Mouse (Mus musculus) ovary, postnatal 36 days (tissue): ENCODE data around the gene Olfr763.
"Not testable (repeated sequence)": the region's sequence is repeated elsewhere in the genome, so short reads cannot be mapped to it uniquely, and the experiment has no call there.

Experiments used
- DNase-seq: peaks from one replicate; pipeline ENCODE4 v3.0.0; 2022; ENCODE audit warnings: low spot score, mixed read lengths

Gene Olfr763

DNA sequence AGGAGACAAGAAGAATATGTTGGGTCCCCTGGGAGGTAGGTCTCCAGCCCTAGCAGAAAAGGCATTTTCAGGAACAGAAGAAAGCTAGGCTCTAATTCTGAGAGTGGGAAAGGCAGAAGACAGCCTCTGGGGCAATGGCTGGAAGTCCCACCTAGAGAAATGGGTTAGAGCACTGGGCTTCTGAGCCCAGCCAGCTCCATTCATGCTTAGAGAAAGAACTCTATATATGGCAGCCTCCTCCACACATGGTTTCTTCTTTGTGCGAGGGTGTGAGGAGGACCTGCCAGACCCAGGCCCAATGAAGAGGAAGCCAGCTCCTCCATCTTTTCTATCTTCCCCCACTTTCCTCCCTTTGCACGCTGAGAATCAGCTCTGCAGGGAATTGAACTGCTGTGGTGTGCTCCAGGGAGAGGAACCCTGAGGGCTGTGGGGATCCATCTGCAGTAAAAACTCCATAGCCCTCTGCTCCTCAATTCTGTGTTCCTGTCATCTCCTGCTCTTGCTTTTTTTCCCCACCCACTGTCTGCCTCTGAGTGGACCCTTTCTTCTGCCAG, at the start of gene Olfr763:
Gene Olfr763 (plus strand): TSS at position 504 of the 554 bp plus-strand sequence.
- no peak for DNase-seq

DNA sequence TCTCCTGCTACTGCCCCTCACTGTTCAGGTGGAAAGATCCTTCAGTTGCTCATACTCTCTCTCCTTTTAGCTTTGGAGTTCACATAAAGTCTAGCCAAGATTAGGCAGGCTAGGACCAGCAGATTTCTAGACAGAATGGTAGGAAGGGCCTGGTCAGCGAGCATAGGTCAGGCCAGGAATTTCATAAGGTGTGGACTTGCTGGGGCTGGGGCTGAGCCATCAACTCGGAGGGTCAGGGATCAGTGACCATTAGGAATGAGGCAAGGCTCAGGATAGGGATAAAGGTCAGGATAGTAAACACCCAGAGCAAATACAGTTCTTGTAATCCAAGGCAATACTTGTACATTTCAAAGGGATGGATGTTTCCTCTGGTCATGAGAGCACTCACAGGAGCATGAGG, 45.6 kb upstream of the Olfr763 start:
- DNase-seq, result no peak

DNA sequence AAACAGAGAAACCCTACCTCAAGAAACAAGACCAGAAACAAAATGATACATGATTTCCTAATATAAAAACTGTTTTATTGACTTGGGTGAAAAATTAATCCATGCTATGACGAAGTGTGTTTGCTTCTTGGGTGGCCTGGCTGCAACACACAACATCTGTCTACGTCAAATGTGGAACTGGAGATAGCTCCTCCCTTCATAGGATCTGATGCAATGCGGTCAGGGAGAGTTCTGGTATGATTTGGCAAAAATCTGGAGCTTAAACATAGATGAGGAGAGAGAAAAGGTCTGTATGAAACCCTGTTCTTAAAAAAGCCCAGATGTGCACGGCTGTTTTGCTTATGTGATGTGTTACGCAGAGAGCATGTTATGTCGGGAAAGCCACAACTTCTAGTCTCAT, 44.7 kb upstream of the Olfr763 start:
- no peak for DNase-seq

DNA sequence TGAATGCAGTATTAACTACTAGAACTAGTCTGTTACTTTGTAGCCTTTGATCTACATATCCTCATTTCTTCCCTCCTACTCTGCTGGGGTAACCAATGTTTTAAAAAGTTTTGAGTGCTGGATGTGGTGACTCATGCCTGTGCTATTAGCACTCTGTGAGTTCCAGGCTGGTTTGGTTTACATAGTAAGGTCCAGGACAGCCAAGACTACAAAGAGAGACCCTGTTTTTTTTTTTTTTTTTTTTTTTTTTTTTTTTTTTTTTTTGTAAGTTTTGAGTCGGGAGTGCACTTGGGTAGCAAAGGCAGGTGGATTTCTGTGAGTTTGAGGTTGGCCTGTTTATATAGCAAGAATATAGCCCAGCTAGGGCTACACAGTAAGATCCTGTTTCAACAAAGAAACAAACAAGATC, 42.2 kb upstream of the Olfr763 start:
- no peak for DNase-seq

DNA sequence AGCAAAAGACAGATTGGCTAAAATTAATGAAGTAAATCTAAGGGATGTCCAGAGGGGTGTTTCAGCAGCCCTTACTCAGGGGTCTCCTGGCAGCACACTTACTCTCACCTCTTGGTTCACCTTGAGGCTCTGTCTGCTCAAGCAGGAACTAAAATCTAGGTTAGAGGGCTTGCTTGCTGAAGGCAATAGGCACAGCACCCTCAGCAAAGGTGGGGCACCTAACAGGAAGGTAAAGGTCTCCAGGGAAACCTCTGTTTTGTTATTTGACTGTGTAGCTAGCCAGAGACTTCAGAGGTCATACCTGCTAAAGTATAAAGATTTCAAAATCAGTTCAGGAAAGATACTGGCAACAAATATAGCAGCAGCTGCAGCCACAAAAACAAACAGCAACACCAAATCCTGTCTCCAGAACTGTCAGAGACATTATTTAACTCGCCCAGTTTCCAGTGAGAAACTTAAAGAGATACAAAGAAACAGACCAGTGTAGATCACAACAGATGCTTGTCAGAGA, 39.8 kb upstream of the Olfr763 start:
- no peak for DNase-seq

DNA sequence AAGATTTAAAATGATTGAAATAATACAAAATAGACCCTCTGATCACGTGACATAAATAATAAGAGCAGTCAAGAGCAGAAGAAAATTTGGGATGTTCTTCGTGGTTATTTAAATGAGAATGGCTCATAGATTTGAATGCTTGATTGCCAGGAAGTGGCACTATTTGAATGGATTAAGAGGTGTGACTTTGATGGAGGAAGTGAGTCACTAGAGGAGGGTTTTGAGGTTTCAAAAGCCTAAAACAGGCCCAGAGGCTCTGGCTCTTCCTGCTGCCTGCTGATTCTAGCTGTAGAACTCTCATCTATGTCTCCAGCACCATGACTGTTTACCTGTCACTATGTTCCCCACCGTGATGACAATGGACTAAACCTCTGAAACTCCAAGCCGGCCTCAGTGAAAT, 37.8 kb upstream of the Olfr763 start:
- DNase-seq, result no peak

DNA sequence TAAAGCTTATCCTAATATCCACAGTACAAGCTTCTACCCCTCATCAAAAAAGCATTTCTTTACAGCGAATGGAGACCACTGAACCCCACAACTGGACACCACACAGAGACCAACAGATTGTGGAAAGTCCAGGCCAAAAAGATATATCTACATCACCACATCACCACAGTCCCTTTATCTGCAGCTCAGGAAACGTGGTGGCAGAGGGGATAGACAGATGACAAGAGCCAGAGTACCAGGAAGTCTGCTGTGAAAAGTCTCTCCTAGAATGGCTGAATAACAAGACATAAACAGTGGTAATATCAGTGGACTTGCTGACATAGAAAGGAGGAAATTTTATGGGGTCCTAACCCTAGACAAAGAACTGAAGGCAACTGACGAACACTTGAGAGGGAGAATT, 34.2 kb upstream of the Olfr763 start:
- no peak for DNase-seq

DNA sequence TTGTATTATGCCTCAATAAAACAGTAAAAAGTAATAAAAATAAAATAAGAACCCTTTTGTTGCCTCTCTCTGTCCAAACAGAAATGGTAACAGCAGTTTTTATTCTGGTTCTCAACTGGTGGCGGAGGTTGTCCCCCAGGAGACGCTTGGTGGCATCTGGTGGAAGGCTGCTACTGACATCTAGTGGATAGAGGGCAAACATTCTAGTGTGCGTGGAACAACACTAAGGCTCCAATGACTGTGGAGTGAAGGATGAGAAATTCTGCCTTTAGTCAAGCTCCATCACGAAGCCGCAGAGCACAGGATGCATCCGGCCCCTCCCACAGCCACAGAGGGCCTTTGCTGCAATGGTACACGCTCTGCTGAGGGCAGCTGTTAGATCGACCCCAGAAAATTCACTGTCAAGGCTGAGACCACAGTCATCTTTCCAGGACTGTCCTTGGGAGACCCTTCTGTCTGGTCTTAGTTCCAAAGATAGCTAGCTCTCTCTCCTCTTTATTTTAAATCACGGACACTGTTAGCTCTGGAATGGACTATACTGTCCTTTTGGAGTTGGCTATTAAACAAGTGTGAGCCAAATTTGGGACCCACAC, 33.0 kb upstream of the Olfr763 start:
- peak; percentile 7 for DNase-seq

DNA sequence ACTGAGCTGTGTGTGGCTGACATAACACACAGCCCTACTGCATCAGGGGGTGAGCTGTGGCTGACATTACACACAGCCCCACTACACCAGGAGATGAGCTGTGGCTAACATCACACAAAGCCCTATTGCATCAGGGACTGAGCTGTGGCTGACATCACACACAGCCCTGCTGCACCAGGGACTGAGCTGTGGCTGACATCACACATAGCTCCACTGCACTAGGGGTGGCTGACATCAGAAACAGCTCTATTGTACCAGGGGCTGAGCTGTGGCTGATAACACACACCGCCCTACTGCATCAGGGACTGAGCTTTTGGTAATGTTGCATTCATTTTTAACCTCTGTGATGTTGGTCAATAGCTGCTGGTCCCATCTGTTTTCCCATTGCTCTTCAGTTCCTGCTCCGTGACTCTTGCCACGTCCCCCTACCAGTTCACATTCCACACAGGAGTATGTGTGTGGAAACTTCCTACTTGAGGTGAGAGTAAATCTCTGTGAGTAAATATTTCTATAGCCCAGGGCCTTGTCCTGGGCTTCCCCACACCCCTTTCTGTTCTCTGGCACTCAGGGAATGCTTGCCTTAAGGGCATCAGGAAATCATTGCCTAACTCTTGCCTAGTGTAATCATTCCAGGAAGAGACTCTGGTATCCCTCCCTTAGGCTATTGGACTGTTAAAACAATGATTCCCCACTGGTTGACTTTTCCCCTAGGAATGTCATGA, 29.8 kb upstream of the Olfr763 start:
- no peak for DNase-seq

DNA sequence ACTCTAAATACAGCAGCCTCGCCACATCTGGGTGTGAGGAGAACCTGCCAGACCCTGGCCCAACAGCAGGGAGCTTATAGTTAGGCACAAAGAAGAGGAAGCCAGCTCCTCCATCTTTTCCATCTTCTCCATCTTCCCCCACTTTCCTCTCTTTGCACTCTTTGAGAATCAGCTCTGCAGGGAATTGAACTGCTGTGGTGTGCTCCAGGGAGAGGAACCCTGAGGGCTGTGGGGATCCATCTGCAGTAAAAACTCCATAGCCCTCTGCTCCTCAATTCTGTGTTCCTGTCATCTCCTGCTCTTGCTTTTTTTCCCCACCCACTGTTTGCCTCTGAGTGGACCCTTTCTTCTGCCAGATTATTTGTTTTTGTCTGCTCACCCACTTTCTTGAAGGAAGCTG, 21.5 kb upstream of the Olfr763 start, which contains the start of gene Olfr9:
Gene Olfr9 (plus strand): TSS at position 301 of the 400 bp plus-strand sequence.
- DNase-seq, result not testable (repeated sequence)

DNA sequence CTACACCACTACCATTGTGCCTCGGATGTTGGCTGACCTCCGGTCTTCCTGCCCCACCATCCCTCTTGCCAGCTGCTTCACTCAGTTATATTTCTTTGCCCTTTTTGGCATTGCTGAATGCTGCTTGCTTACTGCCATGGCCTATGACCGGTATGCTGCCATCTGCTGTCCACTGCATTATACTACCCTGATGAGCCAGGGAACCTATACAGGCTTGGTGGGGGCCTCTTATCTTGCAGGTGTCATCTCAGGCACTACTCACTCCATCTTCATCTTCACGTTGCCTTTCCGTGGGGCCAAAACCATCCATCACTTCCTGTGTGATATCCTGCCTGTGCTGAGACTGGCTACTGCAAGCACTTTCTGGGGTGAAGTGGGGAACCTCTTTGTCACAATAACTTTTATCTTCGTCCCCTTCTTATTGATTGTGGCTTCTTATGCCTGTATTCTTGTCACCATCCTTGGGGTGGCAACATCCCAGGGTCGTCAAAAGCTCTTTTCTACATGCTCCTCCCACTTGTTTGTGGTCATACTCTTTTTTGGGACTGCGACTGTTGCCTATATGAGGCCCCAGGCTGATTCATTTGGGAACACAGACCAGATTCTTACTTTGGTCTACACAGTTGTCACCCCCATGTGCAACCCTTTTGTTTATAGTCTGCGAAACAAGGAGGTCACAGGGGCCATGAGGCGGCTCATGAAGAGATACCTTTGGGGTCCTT, 20.3 kb upstream of the Olfr763 start:
- DNase-seq, result not testable (repeated sequence)

DNA sequence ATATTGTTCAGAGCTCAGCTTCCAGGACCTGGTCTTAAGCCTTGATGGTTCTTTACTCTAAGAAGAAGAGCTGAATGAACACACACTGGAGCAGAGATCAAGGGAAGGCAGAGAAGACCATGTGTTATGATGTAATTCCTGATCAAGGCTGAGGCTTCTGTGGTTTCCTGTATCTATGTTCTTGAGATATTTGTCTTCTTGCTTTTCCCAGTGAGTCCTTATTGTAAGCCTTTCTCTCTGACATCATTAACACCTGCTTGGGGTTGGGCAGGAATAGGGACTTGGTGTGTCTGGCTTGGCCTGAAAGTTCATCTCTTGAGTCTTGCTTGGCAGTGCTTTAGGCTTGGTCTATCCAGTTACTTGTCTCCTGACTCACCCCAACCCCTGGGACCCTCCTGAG, 19.6 kb upstream of the Olfr763 start:
- DNase-seq, result no peak

DNA sequence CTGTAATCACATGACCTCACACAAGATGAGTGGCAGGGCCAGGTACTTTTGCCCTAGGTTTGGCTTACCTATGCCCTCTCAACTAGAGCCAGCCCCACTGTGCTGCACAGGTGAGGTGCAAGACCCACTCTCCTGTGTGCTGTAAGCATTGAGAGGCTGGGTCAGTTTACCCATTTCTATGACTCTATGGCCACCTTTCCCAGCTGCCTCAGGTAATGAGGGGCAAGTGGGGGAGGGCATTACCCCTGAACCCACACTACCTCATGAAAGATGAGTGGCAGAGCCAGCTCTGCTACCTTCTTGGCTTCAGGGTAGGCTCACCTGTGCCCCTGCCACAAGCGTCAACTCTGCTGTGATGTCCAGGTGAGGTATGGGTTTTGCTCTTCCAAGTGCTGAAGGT, 14.8 kb upstream of the Olfr763 start:
- no peak for DNase-seq

DNA sequence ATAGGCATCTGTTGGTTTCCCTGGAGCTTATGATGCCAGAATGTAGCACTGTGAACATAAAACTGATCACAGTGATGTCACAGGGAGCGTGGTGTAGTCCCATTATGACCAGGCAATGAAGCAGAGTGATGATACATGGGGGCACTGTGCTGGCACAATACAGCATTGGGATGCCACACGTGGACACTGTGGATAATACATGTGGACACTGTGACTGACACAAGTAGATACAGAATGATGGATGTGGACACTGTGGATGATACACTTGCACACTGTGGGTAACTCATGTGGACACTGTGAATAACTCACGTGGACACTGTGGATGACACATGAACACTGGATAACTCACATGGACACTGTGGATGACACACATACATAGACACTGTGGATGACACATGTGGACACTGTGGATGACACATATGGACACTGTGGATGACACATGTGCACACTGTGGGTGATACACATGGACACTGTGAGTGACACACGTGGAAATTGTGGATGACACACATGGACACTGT, 14.0 kb upstream of the Olfr763 start:
- no peak for DNase-seq

DNA sequence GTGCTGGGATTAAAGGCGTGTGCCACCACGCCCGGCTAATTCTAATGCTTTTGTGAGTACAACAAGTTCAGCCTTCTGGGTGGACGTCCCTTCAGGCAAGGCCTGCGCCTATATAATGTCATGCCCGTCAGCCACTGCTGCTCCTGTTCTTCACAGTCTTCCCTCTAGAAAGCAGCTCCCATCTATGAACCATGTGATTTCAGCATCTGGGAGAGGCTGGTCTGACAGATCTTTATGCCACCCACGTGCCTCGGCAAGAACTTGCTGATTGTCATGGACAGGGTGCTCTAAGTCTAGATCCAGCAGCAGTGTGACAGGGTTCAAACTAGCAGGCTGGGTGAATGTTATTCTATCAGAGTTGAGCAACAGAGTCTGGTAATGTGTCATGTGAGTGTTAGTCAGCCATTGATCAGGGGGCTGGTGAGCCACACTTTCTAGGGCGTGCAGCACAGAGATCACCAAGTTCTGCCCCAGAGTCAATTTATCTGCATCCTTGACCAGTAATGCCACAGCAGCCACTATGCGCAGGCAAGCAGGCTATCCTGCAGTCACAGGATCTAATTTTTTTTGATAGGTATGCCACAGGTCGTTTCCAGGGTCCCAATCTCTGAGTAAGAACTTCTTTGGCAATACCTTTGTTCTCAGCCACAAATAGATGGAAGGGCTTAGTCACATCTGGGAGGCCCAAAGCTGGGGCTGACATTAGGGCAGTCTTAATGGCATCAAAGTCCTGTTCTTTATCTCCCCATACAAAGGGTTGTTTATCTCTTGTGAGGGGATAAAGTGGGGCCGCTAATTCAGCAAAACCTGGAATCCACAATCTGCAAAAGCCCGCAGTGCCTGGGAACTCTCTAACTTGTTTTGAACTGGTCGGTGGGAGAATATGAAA, 6.3 kb upstream of the Olfr763 start:
- DNase-seq, result no peak

DNA sequence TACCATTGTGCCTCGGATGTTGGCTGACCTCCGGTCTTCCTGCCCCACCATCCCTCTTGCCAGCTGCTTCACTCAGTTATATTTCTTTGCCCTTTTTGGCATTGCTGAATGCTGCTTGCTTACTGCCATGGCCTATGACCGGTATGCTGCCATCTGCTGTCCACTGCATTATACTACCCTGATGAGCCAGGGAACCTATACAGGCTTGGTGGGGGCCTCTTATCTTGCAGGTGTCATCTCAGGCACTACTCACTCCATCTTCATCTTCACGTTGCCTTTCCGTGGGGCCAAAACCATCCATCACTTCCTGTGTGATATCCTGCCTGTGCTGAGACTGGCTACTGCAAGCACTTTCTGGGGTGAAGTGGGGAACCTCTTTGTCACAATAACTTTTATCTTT, 920 bp downstream of the Olfr763 start:
- DNase-seq, result not testable (repeated sequence)

DNA sequence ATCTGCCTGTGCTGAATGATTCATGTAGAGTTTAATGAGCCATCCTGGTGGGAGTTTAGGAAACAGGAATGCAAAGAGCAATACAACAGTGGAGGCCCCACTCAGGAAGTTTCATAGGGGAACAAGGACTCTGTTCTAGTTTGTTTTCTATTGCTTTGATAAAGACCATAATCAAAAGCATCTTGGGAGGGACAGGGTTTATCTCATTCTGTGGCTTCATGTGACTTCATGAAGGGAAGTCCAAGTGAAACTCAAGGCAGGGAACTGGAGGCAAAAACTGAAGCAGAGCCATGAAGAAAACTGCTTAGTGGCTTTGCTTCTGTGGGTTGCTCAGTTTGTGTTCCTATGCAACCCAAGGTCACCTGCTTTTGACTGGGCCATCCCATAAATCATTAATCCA, 3.9 kb downstream of the Olfr763 start:
- no peak for DNase-seq

DNA sequence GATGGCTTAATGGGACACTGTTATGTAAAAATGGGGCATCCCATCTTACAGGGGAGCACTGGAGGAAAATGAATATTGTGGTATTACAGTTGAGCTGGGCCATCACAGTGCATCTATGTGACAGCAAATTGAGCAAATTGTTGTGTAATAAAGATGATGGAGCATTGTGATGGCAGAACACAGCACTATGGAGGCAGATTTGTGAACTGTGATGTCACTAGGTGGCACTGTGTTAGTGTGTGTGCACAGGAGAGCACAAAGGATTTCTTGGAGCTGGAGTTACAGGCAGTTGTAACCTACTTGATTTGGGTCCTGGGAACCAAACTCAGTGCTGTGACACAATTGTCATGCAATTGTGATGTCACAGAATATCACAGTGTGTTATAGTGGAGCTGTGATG, 12.7 kb downstream of the Olfr763 start:
- no peak for DNase-seq

DNA sequence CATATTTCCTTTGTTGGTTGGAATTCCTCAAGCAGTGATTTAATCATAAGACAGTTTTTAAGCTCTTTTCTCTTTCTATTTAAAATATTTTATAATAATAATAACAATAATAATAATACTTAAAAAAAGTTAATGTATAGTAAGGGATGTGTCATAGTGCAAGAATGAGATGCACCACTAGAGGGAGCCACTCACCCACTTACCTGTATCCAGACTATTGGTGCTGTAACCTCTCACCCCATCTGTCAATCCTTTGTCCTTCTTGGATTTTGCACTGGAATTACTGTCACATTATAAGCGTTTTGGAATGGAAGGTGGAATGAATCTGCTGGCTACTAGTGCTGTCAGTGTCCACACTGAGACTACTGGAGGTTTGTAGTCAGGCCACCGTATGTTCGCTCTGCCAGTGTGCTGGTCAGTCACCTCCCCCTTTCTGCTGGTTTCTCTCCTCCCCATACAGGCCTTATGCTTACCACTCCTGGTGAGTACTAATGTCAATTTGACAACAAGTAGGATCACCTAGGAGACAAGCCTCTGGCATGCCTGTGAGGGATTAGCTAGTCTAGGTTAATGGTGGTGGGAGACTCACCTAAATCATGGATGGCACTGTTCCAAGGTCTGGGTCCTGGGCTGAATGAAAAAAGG, 15.5 kb downstream of the Olfr763 start:
- DNase-seq, result no peak

DNA sequence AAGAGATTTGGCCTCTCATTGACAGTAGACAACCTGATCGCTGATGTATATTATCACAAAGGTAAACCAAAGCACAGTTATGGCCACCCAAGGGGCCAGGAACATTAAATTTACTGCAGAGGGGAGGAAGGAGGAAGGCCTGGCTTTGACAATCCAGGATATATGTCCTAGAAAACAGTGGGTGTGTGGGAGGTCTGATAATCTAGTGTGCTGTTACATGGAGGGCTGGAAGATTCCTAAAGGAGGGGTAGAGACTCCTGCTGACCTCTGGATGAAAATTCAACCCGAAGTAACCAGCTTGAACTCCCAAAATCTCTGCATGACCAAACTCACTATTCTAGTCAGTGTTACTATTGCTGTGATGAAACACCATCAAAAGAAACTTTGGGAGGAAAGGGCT, 17.8 kb downstream of the Olfr763 start:
- DNase-seq, result no peak

DNA sequence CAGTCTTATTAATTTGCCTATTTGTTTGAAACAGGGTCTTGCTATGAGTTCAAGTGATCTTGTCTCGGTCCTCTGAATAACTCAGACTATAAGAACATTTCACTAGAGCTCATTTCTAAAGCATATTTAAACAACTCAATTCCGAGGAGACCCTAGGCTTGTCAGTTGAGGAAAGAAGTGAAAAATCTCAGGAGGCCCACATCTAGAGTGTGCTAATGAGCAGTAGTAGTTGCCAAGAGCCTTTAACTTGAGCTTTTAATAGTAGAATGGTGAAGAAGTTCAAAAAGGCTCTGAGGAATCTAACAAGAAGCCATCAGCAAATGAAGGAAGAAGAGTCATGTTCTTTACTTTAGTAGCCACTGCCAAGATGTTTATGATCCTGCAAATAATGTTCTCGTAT, 29.2 kb downstream of the Olfr763 start, which contains the start of gene Olfr764-ps1:
Gene Olfr764-ps1 (minus strand): TSS at position 101 of the 400 bp plus-strand sequence.
- no peak for DNase-seq
